Mouse (Mus musculus) gastrocnemius, postnatal 36 days (tissue): ENCODE measurements around the gene 1500011B03Rik. TPM values are rescaled to one million over a fixed set of nuclear protein-coding genes. Genes with fewer than 3 reads are reported as not detected.
A peak's percentile ranks its signal among the peaks of the same experiment; 100 is the strongest.

ENCODE experiments used
- DNase-seq, 2 experiments: peaks; one replicate each; pipeline ENCODE4 v3.0.0; 2022
- intact Hi-C: fragments of 180-260 bp; cut with DNase I; formaldehyde crosslinking; loops from one replicate; pipeline ENCODE4 v1.15.1; 2025
- total RNA-seq, 2 experiments: library from RNA; stranded (reverse); gene quantifications; 2 replicates each; pipeline ENCODE4 v1.2.3; 2021

1500011B03Rik gene
- total RNA-seq, 2 experiments from 2014 or later, result 4.9 to 5.2 TPM

GRCm38 (mm10) chr5:114813525-114814181 lies 9.6 kb downstream of the 1500011B03Rik start:
- intact Hi-C loops, result no loop called here
- DNase-seq, result peak; percentile 66 to 72

- intact Hi-C loops, result no loop called here
Observed at GRCm38 (mm10) chr5:114809826-114810225, 13.4 kb downstream of the 1500011B03Rik start.

GRCm38 (mm10) chr5:114809181-114809756 lies 14.0 kb downstream of the 1500011B03Rik start:
- intact Hi-C loops, result no loop called here

More at GRCm38 (mm10) chr5:114809826-114810225, 13.4 kb downstream of the 1500011B03Rik start:
- no peak for DNase-seq

GRCm38 (mm10) chr5:114808385-114808784 lies 14.9 kb downstream of the 1500011B03Rik start:
- intact Hi-C loops, result no loop called here

More at GRCm38 (mm10) chr5:114809181-114809756, 14.0 kb downstream of the 1500011B03Rik start:
- DNase-seq, result no peak

GRCm38 (mm10) chr5:114807893-114808292 lies 15.4 kb downstream of the 1500011B03Rik start:
- intact Hi-C loops, result no loop called here
- no peak for DNase-seq

More at GRCm38 (mm10) chr5:114808385-114808784, 14.9 kb downstream of the 1500011B03Rik start:
- DNase-seq, result no peak

- DNase-seq, result no peak
- intact Hi-C loops, result no loop called here
Observed at GRCm38 (mm10) chr5:114807468-114807867, 15.8 kb downstream of the 1500011B03Rik start.

- DNase-seq, result no peak
- intact Hi-C loops, result no loop called here
Observed at GRCm38 (mm10) chr5:114807063-114807462, 16.2 kb downstream of the 1500011B03Rik start.

- DNase-seq, result no peak
- intact Hi-C loops, result no loop called here
Observed at GRCm38 (mm10) chr5:114806636-114807035, 16.6 kb downstream of the 1500011B03Rik start.

GRCm38 (mm10) chr5:114805436-114806350 lies 17.6 kb downstream of the 1500011B03Rik start:
- DNase-seq, result peak in 1 of 2 experiments; percentile 34
- intact Hi-C loops, result no loop called here

GRCm38 (mm10) chr5:114804958-114805357 lies 18.3 kb downstream of the 1500011B03Rik start:
- intact Hi-C loops, result no loop called here
- DNase-seq, result peak in 1 of 2 experiments; percentile 34

GRCm38 (mm10) chr5:114804335-114804734 lies 18.9 kb downstream of the 1500011B03Rik start:
- no peak for DNase-seq
- intact Hi-C loops, result no loop called here

GRCm38 (mm10) chr5:114803231-114803630 lies 20.0 kb downstream of the 1500011B03Rik start:
- DNase-seq, result no peak
- intact Hi-C loops, result no loop called here

- DNase-seq, result no peak
- intact Hi-C loops, result no loop called here
Observed at GRCm38 (mm10) chr5:114801841-114802240, 21.4 kb downstream of the 1500011B03Rik start.

GRCm38 (mm10) chr5:114801049-114801448 lies 22.2 kb downstream of the 1500011B03Rik start:
- no peak for DNase-seq

GRCm38 (mm10) chr5:114799848-114800247 lies 23.4 kb downstream of the 1500011B03Rik start:
- intact Hi-C loops, result no loop called here
- no peak for DNase-seq

More at GRCm38 (mm10) chr5:114801049-114801448, 22.2 kb downstream of the 1500011B03Rik start:
- intact Hi-C loops, result no loop called here

GRCm38 (mm10) chr5:114797253-114797652 lies 26.0 kb downstream of the 1500011B03Rik start:
- intact Hi-C loops, result no loop called here
- DNase-seq, result no peak

GRCm38 (mm10) chr5:114796299-114797012 lies 26.8 kb downstream of the 1500011B03Rik start:
- intact Hi-C loops, result no loop called here
- no peak for DNase-seq

GRCm38 (mm10) chr5:114795653-114796052 lies 27.6 kb downstream of the 1500011B03Rik start:
- intact Hi-C loops, result no loop called here
- DNase-seq, result no peak

- no peak for DNase-seq
- intact Hi-C loops, result no loop called here
Observed at GRCm38 (mm10) chr5:114795231-114795630, 28.0 kb downstream of the 1500011B03Rik start.

GRCm38 (mm10) chr5:114794609-114795008 lies 28.7 kb downstream of the 1500011B03Rik start:
- intact Hi-C loops, result no loop called here

More at GRCm38 (mm10) chr5:114794609-114795008, 28.7 kb downstream of the 1500011B03Rik start:
- DNase-seq, result no peak
